Mouse (Mus musculus) kidney, adult 2 months (tissue): ENCODE data around the gene Usb1. TPM values are rescaled to one million over a fixed set of nuclear protein-coding genes. Genes with fewer than 3 reads are reported as not detected.

ENCODE experiments used
- DNase-seq: peaks from one replicate; pipeline ENCODE4 v3.0.0; 2021
- H3K27ac ChIP-seq: fragments of 200-500 bp; 2 replicates; pipeline ENCODE4 v1.5.1; 2012; ENCODE audit warnings: low read depth, low read length, control low read depth, inconsistent platforms; ENCODE audit not compliant: insufficient read depth
- H3K27me3 ChIP-seq: fragments of 200-500 bp; replicated peaks from 2 replicates; pipeline ENCODE4 v1.6.1; 2012; ENCODE audit warnings: mild to moderate bottlenecking, moderate library complexity, low read length, inconsistent platforms; ENCODE audit not compliant: control insufficient read depth, insufficient read depth
- H3K36me3 ChIP-seq: fragments of 200-500 bp; 2 replicates; pipeline ENCODE4 v1.6.1; 2012; ENCODE audit warnings: mild to moderate bottlenecking, moderate library complexity, low read length, inconsistent platforms; ENCODE audit not compliant: control insufficient read depth, insufficient read depth
- H3K4me1 ChIP-seq: fragments of 200-500 bp; 2 replicates; pipeline ENCODE4 v1.6.1; 2011; ENCODE audit warnings: low read length; ENCODE audit not compliant: control insufficient read depth, insufficient read depth
- H3K4me3 ChIP-seq: fragments of 200-500 bp; 2 replicates; pipeline ENCODE4 v1.5.1; 2011; ENCODE audit warnings: mild to moderate bottlenecking, low read depth, low read length, control low read depth; ENCODE audit not compliant: insufficient read depth
- CTCF ChIP-seq: fragments of 200-500 bp; conservative IDR thresholded peaks from 2 replicates; pipeline ENCODE4 v1.5.1; 2011; ENCODE audit warnings: low read depth, mild to moderate bottlenecking, control low read depth, low read length, moderate library complexity, mixed read lengths; ENCODE audit not compliant: insufficient read depth, insufficient read length
- POLR2A ChIP-seq: fragments of 200-500 bp; IDR thresholded peaks from one replicate; pipeline ENCODE4 v1.6.1; 2011; ENCODE audit warnings: low read depth, low read length, control low read depth
- WGBS: fragments of 180-500 bp; shearing (Covaris S2); methylation state at CpG from one replicate; pipeline ENCODE4 v1.1.7; 2018; 5-methylcytosine and 5-hydroxymethylcytosine counted together
- polyA plus RNA-seq: library from polyadenylated mRNA; depleted of rRNA; stranded (reverse); fragments of >200 nt; gene quantifications from 2 replicates; pipeline ENCODE4 v1.2.3, GENCODE M21; 2012

Gene Usb1
- polyA plus RNA-seq, 1 experiment = 29.8 TPM

DNA sequence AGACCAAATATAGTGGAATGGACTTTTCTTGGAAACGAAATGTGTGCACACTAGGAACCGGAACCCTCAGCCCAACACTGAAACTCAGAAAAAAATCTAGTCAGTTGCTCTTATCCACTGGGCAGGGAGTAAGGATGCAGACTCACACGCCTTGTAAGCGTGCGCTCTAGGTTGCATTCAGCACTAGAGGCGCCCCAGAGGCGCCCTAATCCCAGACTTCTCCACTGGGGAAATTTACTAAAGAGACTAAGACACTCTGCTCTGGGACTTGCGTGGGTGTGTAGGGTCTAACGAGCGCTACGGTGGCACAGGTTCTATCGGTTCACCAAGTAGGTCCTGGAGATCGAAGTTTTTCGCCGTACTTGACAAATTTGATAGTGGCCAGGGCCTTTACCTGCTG lies 19.4 kb downstream of the Usb1 start:
- no peaks in the 10 kb centered on the region for H3K27me3 ChIP-seq
- peak; percentile 28; the same call in 1 of the 2 replicates for TF ChIP-seq CTCF
- TF ChIP-seq POLR2A = no peak
- peaks cover 3% of the 10 kb centered on the region; the same call in 1 of the 2 replicates for H3K4me1 ChIP-seq
- H3K4me3 ChIP-seq = no peak overlapping the region
- no peak overlapping the region for H3K27ac ChIP-seq
- WGBS = 5% methylated on average over 15 of the region's 15 CpGs
- no peaks in the 10 kb centered on the region for H3K36me3 ChIP-seq
- no peak for DNase-seq

DNA sequence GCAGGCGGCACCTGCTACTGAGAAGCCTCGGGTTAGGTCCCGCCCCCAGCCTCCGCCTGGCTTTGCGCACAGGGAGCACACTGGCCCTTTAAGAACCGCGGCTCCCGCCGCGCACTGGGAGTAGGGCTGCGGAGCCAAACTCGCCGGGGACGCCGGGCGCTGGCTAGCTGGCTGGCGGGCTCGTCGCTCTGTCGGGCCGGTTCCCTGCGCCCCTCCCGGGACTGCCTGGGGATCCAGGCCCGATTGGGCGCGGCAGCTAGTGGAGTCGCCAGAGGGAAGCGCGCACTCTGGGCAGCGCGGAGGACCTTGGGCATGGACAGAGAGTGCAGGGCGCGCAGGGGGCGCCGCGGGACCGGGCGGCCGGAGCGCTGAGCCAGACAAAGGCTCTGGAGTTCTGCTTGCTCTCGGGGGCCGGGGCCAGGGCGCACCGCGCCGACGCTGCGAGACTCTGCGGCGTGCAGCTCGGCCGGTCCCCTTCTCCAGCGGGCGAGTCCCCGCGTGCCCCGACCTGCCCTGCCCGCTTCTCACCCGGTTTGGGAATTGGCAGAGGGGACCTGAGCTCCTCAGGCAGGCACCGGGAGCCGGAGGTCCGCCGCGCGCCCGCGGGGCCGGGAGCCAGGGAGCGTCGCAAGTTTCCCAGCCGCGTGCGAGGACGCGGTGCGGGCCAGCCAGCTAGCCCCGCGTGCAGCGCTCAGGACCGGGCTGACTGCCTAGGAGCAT lies 20.2 kb downstream of the Usb1 start, which contains the start of gene Mmp15:
Gene Mmp15, plus strand, starts transcription at position 118 of the 720 bp plus-strand sequence.
- Histone ChIP-seq H3K27me3 (no peaks in the 10 kb centered on the region), H3K36me3 (no peaks in the 10 kb centered on the region), H3K4me3 (peak within 1 kb of the TSS; percentile 71), H3K27ac (no peak within 1 kb of the TSS), H3K4me1 (peaks cover 3% of the 10 kb centered on the region; the same call in 1 of the 2 replicates)
- TF ChIP-seq POLR2A (no peak), CTCF (no peak)
- DNase-seq = peak; percentile 75
- 1% methylated on average over 80 of the region's 80 CpGs for WGBS

- Histone ChIP-seq H3K27ac (no peak overlapping the region), H3K27me3 (no peaks in the 10 kb centered on the region), H3K4me1 (peaks cover 3% of the 10 kb centered on the region; the same call in 1 of the 2 replicates), H3K4me3 (peak overlapping the region; percentile 71), H3K36me3 (no peaks in the 10 kb centered on the region)
- TF ChIP-seq POLR2A (no peak), CTCF (no peak)
- DNase-seq = peak; percentile 40
- 11% methylated on average over 62 of the region's 62 CpGs for WGBS
These were observed 21.1 kb downstream of the Usb1 start for GRCm38 (mm10) chr8:95352871-95353866.

DNA sequence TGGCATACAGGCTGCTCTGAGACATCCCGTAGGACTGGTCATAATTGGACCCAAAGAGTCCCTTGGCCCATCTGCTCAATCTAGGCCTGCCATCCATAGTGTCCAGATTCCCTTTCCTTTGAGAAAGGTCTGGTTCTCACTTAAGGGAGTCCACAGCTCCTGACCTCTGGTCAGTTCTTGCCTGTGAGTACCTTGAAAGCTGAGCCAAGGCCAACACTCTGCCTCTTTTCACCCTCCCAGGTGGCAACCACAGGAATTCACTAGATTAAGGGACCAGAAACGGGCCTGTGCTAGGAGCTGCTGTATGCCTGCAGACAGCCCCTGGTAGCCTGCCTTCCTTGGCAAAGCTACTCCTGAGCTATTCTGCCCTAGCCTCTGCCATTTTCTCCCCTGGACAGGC lies 22.5 kb downstream of the Usb1 start:
- H3K36me3 ChIP-seq = no peaks in the 10 kb centered on the region
- no peak overlapping the region for H3K27ac ChIP-seq
- no peak for TF ChIP-seq POLR2A
- TF ChIP-seq CTCF = no peak
- WGBS = 98% methylated on average over 2 of the region's 2 CpGs
- peaks cover 3% of the 10 kb centered on the region; the same call in 1 of the 2 replicates for H3K4me1 ChIP-seq
- no peak overlapping the region for H3K4me3 ChIP-seq
- H3K27me3 ChIP-seq = no peaks in the 10 kb centered on the region
- DNase-seq = no peak

- H3K27ac ChIP-seq = no peak overlapping the region
- H3K4me3 ChIP-seq = no peak overlapping the region
- no peak for DNase-seq
- 58% methylated on average over 8 of the region's 8 CpGs for WGBS
- H3K27me3 ChIP-seq = no peaks in the 10 kb centered on the region
- no peaks in the 10 kb centered on the region for H3K4me1 ChIP-seq
- H3K36me3 ChIP-seq = no peaks in the 10 kb centered on the region
- TF ChIP-seq POLR2A (no peak), CTCF (no peak)
These were observed 26.7 kb downstream of the Usb1 start for GRCm38 (mm10) chr8:95358550-95359411.

- TF ChIP-seq POLR2A (no peak), CTCF (no peak)
- Histone ChIP-seq H3K27me3 (no peaks in the 10 kb centered on the region), H3K4me3 (no peak overlapping the region), H3K27ac (no peak overlapping the region), H3K4me1 (no peaks in the 10 kb centered on the region), H3K36me3 (no peaks in the 10 kb centered on the region)
- 56% methylated on average over 7 of the region's 7 CpGs for WGBS
- no peak for DNase-seq
These were observed 28.3 kb downstream of the Usb1 start for GRCm38 (mm10) chr8:95360181-95361015.
